Mouse (Mus musculus) activated CD4-positive, CD25-positive, alpha-beta regulatory T cell, adult 4 months (primary cell): Measurements from ENCODE around the gene Cry2. TPM values are rescaled to one million over a fixed set of nuclear protein-coding genes. Genes with fewer than 3 reads are reported as not detected.
"Not testable (repeated sequence)": the region's sequence is repeated elsewhere in the genome, so short reads cannot be mapped to it uniquely, and the experiment has no call there.

ENCODE experiments used
- ATAC-seq: one replicate; pipeline ENCODE4 v1.8.0; 2017
- polyA plus RNA-seq, 2 experiments: library from polyadenylated mRNA; unstranded; fragments of 100-300 nt; shearing (Covaris generic); gene quantifications; one replicate each; pipeline ENCODE4 v1.2.1; 2017

The Cry2 gene
- polyA plus RNA-seq, 2 experiments from 2014 or later: 4.2 to 6.3 TPM

DNA sequence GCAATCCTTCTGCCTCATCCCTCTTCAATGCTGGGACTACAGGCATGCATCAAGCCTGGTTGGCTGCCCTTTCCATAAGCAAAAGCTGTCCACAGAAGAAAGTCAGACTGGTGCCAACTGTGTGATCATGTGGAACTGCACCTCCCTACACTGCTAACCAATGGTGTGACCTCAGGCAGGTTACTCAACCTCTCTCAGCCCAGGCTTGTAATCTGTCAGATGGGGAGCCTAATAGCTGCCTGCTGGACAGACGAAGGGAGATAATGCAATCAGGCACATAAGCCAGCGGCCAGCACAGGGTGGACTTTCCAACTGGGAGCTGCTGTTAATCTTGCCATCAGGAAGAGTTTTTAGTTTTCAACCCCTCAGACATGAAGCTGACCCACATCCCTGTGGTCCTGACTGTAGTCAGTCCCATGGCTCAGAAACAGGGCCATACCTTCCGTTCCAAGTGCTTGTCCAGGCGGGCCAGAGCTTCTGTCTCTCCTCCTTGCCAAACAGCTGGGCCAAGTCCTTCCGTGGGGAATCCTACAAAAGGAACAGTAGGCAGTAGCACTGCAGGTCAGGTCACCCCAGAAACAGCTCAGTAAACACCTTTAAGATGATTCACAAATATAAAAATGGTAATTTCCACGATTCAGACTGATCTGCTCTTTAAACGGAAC is 12.0 kb downstream of the Cry2 start:
- no peak for ATAC-seq

DNA sequence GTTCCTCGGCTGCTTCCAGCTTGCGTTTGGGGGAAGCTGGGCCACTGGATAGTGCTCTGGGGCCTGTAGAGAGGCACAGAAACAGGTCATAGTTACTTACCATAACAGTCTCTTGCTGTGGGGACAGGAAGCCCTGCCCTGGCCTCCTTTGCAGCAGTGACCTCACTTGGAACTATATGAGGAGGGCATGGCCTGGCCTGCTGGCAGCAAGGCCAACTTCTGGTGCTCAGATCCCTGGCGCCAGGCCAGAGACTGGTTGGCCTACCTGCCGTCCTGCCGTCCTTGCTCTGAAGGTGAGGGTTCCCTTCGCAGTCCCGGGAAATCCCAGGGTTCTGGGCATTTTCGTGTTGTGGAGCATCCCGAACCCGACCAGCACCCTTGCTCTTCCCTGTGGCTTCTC is 22.1 kb downstream of the Cry2 start:
- no peak for ATAC-seq

DNA sequence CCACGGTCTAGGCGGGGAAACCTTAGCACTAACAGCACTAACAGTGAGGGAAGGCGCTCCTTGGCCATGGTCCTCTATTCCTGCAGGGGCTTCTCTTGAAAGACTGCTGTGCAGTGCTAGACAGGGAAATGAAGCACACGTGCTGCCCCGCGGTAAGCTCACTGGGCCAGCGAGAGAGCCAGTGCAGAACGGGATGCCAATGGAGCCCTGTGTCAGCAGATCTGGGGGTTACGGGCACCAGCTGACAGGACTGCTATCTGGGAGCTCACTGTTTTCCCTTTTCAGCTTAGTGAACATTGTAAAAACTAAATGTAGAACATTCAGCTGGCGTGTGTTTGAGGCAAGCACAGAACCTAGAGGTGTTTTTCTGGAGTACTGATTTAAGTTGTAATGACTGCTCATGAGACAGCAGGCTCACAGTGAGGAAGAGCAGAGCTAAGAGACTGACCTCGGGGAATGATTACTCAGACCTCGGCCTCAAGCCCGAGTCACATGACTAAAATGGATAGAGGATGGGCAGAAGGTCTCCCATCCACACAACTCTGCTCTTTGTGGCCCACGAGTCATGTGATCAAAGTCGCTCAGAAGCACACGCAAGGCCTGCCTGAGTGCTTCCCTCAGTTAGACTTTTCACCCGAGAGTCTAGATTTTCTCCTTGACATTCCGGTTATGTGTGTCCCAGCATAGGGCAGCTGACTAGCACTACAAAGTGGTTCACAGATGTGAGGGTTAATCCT is 25.4 kb downstream of the Cry2 start:
- no peak for ATAC-seq

DNA sequence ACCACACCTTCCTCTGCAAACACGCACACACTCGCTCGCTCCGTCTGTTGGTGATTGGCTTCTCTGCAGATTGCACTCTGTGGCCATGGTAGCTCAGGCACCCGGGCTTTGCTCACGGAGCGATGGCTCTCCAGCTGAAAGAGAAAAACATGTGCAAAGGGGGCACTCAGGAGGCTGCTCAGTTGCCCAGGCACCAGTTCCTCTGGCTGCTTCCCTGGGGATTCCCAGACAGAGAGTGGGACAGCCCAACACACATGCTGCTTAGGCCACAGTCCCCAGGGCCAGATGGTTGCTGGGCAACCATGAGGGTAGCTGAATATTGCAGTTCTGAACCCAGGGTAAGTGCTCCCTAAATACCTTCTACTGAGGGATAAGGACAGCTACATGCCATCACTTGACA is 28.2 kb downstream of the Cry2 start:
- no peak for ATAC-seq

DNA sequence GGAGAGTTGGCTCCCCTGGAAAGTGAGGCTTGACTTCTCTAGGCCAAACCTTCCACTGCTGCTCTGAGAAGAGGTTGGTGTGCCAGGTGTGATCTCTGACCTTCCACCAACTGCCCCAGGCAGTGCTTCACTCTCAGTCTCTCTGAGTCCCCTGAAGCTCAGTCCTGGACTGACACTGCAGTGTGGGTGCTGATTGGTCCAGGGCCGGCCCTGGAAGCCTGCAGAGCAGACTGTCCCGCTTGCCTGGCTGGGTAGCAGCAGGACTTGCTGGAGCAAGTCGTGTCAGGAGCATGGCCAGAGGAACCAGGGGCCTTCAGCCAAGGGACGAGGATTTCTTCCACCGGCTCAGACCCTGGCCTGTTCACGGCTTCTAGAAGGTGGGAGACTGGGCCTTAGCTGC is 29.1 kb downstream of the Cry2 start:
- no peak for ATAC-seq

DNA sequence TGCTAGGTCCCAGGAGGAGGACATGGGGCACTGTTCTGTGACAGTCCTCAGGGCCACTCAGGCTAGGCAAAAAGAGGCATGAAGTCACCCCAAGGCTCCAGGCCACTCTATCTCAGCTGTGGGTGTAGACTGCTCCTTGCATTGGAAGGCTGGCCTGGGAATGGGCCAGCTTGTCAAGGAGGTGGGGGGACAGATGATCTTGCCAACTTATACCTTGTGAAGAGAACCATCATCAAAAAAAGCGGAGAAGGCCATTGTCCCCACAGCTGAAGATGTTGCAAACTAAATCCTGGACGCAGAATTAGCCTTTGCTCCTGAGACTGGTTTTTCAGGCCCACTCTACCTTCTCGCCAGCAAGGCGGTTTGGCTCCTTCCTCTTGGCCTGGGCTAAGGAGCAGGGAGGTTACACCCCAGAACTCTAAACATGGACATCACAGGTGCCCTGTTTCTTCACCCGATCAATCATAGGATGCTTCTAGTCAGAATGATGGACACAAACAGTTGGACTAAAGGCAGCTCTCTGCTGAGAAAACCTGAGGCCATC is 30.0 kb downstream of the Cry2 start:
- no peak for ATAC-seq

DNA sequence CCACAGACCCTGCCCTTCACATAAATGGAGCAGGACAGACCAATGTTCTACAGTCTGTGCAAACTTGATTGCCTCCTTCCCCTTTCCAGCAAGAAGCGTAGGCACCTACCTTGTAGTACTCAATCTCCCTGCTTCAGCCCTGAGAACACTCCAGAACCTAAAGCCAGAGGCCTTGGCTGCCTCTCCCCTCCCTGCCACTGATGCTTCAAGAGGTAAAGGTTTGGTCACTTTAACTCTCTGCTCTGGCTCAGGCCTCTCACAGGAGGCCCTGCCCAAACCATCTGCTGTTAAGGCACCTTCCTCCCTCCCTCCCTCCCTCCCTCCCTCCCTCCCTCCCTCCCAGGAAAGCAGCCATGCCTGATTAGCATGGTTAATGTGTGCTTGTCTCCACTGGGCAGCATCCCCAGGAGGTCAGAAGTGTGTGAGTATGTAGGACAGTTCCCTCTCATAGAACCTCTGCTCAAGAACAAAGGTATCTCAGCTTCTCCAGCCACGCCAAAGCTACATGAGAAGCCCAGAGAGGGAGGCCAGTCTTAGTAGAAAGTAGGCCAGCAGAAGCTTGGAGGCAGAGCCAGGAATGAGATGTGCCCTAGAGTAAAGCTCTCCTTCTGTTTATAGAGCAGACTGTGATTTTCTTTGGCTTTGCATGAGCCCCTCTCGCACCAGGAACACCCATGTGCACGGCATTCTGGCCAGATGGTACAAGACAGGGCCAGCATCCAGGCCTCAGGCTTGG is 31.1 kb downstream of the Cry2 start:
- no peak for ATAC-seq

DNA sequence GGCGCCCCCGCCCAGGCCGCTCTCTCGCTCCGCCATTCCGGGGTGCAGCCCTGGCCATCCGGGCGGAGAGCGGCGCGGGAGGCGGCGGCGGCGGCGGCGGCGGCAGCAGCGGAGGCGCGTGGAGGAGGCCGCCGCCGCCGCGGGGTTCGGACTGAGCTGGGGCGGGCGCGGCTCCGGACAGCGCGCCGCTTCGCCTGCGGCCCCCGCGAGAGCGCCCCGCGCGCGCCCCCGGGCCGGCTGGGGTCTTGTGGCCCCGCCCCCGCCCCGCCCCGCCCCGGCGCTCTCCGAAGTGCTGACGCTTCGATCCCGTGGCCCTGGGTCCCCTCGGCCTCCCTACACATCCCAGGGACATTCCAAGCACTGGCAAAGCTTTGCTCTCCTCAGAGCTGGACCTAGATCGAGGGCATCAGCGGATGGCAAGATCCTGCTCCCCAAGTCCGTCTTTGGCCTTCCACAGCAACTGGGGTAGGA is 32.7 kb downstream of the Cry2 start, which contains the start of gene Mapk8ip1:
Gene Mapk8ip1 (minus strand): TSS at position 173 of the 471 bp plus-strand sequence.
- ATAC-seq: no peak

DNA sequence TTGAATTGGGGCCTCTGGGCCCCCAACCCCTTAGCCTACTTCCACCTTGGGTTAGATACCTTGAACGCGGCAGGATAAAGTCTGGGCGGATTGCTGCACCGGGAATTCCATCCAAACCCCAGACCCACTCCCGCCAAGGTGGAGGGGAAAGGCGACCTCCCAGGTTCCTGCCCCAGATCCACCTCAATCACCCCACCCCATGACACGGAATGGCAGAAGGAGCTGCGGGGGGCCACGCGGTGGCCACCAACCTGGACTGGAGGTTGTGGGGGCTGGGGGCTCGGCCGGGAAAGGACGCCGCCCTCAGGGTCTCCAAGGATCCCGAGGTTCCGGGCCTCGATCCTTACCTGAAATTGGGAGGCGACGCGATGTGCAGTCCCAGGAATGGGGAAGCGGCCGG is 33.2 kb downstream of the Cry2 start:
- no peak for ATAC-seq

DNA sequence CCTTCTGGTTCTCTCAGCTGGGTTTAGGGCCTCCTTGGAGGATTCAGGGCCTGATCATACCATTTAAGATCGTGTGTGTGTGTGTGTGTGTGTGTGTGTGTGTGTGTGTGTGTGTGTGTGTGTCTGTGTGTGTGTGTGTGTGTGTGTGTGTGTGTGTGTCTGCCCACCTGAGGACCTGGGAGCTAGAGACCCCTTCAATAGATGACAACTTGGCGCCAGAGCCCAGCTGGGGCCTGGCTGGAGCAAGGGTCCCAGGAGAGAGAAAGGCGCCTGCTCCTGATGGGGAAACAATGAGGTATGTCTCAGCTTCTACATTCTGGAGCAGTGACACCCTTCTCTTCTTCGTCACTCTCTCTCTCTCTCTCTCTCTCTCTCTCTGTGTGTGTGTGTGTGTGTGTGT is 34.0 kb downstream of the Cry2 start:
- ATAC-seq: not testable (repeated sequence)

DNA sequence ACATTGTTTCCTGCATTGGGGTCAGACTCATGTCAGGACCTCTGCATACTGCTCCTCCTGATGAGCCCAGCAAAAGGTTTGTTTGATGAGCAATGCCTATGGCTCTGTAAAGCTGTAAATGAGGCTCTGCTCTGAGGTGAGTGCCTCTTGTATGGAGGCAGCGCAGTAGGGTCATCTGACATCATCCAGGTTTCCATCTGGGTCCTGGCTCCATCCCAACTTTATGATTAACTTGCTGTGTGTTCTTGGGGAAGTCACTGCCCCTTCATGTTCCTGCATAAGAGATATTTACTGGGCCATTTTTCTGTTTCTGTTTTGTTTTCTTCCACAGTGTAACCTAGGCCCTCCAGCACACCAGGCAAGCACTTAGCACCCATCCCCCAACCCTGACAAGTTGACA is 36.4 kb downstream of the Cry2 start:
- ATAC-seq: no peak

DNA sequence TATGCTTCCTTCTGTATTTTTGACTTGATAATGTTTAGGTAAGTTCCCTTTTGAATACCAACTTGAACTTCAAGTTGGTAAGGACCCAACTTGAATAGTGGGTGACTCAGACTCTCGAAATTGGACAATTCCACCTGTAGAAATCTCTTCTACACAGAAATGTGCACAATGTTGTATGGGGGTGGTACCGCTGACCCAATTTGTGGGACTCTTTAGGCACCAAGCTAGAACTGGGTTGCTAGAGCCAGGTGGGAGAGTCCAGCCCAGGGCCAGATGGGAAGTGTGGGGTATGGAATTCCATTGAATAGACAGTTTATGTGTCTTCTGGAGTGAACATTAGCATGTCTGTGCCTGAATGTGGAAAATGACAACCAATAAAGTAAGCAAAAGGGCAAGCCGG is 38.3 kb downstream of the Cry2 start:
- no peak for ATAC-seq

DNA sequence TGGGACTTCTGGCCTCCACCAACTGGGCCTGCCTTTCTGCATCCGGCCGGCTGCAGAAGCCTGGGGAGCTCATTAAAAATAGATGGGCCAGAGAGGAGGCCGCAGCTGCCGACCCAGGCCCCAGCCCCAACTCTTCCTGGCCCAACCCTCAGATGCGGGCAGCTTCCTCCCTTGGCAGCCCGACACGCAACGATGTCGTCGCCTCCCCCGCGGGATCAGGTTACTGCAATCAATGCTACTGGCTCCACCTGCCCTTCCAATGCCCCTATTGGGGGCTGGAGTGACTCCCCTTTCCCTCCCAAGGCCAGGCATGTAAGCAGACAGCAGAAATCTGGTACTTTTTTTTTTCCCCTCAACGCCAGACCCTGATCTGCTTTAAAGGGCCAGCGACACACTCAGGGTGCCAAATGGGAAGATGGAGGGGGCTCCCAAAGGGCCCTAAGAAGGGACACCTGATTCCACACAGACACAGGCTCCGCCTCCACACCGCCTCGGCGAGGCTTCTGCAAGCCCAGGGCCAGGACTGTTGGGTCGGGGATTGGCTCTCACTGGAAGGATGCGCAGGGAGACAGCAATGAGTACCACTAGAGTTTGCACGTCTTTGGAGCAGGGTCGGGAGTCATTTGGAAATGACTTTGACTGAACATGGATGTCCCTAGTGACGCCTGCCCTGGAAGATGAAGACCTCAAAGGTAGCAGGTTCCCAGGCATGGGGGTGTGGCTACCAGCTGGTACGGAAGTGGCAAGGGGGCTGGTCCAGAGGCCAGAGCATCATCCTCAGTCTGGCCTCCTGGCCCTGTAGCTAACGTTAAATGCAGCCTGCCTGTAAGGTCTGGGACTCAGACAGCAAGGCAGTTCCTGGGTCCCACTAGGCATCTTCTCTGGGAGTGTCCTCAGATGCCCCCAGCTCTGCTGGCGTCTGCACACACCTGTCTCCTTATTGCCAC is 41.3 kb downstream of the Cry2 start:
- ATAC-seq: peak; percentile 61

DNA sequence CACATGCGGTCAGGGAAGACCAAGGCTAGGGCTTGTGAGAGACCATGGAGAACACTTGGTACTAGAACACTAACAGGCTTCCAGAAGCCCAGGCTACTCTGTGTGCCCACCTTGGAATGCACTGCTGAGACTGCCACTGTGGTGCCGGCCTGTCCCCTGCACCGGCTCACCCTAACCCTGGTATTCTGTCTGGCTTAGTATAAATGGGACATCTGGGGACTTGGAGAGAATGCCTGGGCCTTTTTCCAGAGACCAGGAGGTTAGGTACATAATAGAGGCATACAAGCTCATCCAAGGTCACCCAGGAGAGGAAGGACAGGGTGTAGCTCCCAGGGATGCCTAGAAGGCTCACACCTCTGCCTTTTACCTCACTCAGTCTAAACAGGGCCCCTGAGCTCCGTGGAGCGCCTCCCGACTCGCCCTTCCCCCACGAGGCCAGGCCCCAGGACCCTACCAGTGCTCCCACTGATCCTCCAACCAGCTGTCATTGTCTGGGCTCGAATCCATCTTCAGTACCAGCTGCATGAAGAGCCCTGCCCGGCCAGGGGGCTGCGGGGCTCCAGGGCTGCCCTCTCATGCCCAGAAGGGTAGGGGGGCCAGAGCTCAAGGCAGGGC is 42.0 kb downstream of the Cry2 start:
- ATAC-seq: no peak

DNA sequence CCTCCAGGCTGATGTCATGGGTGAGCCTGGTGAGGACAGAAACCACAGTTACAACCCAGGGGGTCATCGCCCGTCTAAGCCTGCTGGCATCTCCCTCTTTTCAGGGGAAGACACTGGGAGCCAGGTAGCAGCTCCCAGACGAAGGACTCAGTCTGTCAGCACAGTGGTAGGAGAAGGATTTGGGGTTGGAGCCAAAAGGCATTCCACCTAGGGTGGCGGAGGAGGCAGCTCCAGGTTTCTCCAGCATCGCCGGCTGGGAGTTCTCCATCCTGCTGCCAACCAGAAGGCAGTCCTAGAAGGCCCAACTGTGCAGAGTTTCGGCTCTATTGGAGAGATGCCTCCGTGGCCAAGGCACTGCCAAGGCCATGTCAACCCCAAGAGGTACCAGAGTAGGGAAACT is 42.7 kb downstream of the Cry2 start:
- ATAC-seq: no peak

DNA sequence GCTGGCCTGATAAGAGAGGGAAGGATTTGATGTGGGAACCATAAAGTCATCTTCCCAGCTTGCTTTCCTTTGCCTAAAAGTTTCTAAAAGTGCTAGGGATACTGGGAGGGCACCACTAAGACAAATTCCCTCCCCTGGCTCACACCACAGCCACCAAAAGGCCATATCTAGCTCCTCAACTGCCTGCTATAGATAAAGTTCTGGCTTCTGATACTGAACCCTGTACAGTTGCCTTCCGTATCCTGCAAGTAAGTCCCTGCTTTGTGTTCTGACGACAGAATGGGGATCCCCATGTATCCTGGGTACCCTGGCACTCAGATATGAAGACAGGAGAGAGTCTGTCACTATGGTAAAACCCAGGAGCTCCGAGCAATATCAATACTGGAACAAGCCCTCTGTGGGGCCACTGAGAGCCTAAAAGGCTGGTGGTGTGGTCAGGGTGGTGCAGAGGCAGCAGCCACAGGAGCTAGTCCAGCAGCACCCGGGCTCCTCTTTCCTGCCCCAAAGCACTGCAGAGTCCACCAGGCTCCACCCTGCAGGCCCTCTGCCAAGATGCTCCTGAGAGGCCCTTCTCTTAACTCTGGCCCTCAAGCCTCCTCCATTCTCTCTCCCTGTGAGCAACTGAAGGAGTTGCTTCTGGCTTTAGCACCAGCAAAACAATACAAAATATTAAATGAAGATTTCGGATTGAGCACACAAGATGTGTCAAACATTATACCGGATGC is 43.5 kb downstream of the Cry2 start:
- ATAC-seq: no peak

DNA sequence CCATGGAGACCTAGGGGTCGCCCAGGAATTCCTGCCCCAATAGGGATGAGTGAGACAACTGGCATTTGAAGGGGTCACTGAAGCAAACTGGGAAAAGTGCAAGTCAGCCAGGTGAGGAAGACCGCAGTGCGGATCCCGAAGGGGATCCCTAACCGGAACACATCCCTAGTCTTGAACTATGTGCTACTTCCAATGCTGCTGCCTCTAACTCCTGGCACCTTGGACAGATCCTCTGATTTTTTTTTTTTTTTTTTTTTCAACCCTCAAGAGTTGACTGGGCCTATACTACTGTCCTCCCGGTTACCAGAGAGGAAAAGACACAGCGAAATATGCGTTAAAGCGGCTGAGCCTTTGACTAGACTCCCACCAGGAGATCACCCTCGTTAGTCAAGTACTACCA is 44.2 kb downstream of the Cry2 start:
- ATAC-seq: no peak

DNA sequence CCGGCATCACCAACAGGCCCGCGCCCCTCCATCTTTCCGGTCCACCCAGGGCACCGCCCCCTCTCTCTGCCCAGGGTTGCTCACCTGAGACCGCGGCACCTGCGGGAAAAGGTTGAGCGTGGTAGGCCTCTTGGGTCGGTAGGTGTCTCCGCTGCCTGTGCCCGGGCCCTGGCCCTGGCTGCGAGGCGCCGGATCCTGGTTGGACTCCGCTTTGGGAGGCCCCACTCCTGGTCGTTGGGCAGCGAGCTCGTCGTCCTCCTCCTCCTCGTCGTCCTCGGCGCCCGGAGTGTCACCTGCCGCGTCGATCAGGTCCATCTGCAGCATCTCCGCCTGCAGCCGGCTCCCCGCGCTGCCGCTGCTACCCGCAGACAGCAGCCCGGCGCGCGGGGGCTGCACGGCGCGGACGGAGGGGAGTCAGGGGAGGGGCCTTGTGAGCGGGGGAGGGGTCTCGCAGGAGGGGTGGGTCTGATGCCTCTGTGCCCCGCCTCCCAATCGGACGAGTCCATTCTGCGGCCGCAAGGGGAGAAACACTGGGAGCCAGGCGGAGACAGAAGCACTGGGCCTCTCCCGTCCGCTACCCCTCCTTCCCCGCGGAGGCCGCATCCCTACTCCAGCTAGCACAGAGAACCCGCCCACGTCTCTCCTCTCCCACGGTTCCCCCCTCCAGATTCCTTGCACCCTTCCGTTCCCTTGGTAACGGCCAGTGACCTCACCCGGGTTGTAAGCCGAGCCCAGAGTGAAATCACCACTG is 44.8 kb downstream of the Cry2 start:
- ATAC-seq: peak; percentile 34

DNA sequence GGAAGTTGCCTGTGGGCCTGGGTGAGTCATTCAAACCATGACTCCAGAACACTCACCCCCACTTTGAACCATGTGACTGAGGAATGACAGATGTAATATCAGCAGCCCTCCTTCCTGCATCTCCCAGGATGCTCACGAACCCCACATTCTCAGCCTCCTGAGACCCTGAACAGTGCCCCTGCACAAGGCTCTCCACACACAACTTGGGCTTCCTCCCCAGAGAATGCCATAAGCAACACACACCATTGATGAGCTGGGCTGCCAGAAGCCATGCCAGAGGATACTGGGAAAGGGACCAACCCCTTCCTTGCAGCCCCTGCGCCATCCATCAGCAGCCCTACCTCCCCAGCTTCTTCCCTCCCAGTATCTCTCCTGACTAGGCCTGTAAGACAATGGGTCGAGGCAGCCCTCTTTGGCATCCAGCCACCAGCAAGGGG is 45.7 kb downstream of the Cry2 start:
- ATAC-seq: no peak

DNA sequence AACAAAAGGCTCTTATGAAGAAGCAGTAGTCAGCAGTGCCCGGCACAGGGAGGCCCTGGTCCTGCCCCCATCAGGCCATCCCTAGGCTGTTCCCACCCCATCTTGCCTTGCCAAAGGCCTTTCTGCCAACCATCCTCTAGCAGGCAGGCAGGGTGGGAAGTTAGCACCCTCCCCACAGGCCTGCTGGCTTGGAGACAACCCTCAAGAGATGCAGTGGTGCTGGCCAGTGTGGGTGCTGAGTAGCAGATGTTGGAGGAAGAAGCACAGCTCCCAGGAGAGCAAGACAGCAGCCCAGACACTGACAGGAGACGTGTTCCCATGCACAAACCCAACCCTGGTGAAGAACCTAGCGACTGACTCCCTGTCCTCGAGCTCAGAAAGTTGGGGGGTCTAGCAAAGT is 46.2 kb downstream of the Cry2 start:
- no peak for ATAC-seq
